Mouse (Mus musculus) adrenal gland (tissue): ENCODE results near the gene Pnrc1.
"Not testable (repeated sequence)": the region's sequence is repeated elsewhere in the genome, so short reads cannot be mapped to it uniquely, and the experiment has no call there.

Experiments used
- intact Hi-C: fragments of 180-260 bp; cut with DNase I; formaldehyde crosslinking; loops from one replicate; pipeline ENCODE4 v1.15.1; 2025
- long read RNA-seq, 2 experiments: library from polyadenylated mRNA; unstranded; transcript quantifications; one replicate each; pipeline ENCODE4 v2.0.0; 2020; ENCODE audit warnings: borderline replicate concordance in 1 of 2; ENCODE audit not compliant: insufficient replicate concordance in 1 of 2

The Pnrc1 gene
- long read RNA-seq, experiment 1, transcript Pnrc1-201 (2 exons, 1,648 nt): major isoform, 99 of 113 reads
- long read RNA-seq, experiment 1, transcript Pnrc1-202 (2 exons, 665 nt): minor isoform, 9 of 113 reads
- long read RNA-seq, experiment 1, partial matches to known transcripts: 0 of 113 reads
- long read RNA-seq, experiment 1, other reads (novel, unspliced or antisense): 5 of 113 reads
- long read RNA-seq, experiment 2, transcript Pnrc1-202 (2 exons, 665 nt): minor isoform, 19 of 145 reads
- long read RNA-seq, experiment 2, transcript Pnrc1-201 (2 exons, 1,648 nt): major isoform, 119 of 145 reads
- long read RNA-seq, experiment 2, partial matches to known transcripts: 3 of 145 reads
- long read RNA-seq, experiment 2, other reads (novel, unspliced or antisense): 4 of 145 reads

DNA sequence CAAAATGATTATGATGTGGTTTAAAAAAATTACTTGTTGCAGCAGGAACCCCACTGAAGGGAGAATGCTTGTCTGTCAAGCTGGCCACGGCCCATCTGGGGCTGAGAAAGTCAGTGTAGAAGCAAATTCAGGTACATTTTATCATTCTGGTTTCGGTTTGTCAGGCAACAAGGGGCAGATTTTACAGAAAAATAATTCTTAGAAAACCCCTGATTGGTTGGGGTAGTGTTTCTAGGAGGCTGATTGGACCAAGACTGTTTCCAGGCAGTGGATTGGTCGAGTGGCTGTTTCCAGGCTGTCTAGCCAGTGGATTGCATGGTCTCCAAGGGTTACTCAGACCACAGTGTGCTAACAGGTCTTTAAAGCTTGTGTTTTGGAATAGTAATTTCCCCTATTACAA lies at the start of gene Pnrc1:
Gene Pnrc1, minus strand, starts transcription at position 162 of the 400 bp plus-strand sequence.
- intact Hi-C loops: loop anchor here (10.0 kb wide), 1 partner anchor 255 kb away; the partner anchor contains the start of gene Ube2j1

DNA sequence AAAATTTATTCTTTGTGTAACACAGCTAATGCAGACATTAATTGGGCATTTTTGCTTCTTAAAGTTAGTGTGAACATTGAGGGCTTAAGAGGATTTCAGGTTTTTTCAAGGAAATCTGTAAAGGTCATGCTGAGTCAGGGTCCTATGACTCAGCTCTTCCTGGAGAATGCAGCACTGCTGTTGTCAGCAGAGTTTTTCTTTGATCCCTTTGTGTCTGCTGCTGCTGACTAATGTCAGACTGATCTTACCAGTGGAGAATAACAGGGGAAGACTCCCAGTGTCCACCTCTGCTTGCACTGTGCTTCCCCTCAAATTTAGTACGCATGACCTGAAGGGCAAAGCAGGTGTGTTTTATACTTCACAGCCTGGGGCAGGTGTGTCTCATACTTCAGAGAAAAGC lies 48.0 kb upstream of the Pnrc1 start:
- intact Hi-C loops: no loop called here

DNA sequence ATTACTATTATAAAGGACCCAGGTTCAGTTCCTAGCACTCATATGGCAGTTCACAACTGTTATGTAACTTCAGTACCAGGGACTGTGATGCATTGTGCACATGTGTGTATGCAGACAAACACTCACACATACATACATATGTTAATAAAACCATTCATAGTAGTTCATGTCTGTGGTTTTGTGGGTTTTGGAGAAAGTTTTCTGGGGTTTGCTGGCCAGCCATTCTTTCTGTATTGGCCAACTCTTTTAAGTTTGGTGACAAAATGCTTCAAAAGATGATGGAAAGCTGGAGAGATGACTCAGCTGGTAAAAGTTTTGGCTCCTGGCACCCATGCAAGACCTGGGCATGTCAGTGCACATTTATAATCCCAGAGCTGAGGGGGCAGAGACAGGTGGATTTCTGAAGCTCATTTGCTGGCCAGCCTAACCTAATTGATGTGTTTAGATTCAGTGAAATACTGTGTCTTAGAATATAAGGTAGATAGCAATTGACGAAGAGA lies 43.0 kb upstream of the Pnrc1 start:
- intact Hi-C loops: no loop called here

DNA sequence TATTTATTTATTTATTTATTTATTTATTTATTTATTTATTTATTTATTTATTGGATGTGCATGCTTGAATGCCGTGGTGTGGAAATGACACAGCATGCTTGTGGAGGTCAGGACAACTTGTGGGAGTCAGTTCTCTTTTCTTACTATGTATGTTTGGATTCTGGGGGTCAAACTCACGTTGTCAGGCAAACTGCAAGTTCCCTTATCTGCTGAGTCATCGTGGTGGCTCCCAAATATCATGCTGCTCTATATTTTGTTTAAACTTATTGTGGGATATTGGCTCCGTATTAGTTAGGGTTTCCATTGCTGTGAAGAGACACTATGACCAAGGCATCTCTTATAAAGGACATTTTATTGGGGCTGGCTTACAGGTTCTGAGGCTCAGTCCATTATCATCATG lies 41.2 kb upstream of the Pnrc1 start:
- intact Hi-C loops: no loop called here

DNA sequence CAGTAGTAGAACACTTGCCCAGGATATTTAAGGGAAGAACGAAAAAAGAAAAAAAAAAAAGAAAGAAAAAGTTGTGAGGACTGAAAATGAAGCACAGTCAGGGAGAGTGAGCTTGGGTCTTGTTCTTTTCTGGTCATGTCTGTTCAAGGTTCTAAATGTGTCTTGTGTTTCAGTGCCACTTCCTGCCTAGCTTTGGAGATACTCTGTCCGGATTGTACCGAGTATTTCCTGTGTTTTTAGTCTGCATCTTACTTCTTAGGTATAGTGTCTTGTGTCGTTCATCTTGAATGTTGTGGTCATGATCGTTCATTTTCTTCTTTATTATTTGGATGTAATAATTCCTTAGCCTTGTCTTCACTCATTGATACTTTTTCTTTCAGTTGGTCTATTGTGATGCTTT lies 25.9 kb upstream of the Pnrc1 start:
- intact Hi-C loops: no loop called here

DNA sequence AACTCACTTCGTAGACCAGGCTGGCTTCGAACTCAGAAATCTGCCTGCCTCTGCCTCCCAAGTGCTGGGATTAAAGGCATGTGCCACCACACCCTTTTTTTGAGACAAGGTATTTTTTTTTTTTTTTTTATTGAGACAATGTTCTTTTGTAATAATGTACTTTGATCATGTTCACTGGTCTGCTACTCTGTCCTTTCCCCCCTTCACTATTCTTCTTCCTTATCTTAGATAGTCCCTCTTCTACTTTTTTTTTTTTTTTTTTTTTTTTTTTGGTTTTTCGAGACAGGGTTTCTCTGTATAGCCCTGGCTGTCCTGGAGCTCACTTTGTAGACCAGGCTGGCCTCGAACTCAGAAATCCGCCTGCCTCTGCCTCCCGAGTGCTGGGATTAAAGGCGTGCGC lies 24.2 kb upstream of the Pnrc1 start:
- intact Hi-C loops: not testable (repeated sequence)

DNA sequence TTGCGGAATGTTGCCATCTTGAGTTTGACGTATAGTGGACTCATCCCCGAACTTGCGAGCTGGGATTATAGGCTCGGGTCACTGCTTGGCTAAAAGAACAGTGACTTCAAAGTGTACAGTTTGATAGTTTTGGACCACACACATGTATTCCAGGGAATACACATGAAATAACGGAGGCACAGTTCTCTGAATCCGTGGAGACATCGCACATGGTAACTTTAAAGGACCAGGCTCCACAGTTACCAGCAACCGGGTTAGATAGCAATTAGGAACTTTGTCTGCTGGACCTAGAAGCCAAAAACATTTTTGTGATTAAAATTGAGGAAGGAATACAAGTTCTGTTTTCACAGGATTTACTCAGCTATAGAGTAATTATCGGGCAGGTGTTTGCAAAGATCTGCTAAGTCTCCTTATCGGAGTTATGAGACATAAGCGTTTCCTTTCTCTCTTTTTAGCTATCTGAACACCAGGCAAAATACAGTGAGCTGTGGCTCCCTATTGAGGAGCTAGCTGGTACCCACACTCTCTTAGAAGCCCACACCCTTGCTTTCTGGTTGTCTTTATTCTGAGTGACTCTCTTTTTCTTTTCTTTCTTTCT lies 21.0 kb upstream of the Pnrc1 start:
- intact Hi-C loops: no loop called here

DNA sequence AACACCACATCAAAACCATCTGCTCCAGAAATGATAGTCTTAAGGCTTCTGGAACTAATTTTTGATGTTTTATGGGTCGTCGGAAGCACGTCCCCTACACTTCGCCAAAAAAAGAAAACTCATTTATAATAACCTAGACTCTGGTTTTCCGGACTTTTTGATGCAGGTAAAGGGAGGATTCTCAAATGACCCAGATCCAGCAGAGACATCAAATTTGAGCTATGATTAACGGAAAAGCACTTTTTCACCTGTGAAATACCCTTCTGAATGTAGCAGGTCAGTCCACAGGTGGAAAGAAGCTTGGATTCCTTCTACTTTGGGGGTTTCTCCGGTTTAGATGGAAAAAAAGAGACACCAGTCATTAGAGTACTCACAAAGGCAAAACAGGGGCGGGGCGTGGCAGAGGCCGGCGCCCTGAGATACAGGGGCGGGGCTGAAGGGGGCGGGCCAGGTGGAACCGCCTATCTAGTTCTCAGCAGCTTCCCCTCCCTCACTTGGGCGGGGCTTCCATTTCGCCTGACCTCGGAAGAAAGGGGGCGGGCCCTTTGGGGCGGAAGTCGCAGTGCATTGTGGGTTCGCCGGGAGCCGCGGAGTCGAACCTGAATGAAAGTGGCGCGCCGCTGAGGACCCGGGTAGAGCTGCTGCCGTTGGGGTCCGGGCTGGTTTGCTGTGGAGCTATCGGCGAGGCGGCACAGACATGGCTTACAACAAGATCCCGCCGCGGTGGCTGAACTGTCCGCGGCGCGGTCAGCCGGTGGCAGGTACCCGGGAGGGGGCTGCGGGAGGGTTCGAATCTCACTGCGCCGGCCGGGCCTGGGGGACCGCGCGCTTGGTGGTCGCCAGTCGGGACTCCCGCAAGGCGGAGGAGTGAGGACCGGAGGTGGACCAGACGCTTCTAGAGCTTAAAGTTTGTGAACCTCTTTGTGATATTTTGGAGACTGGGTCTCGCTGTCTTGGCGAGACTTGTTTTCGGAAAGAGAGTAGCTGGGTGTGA lies 20.1 kb upstream of the Pnrc1 start, which contains the start of gene Rngtt:
Gene Rngtt, plus strand, starts transcription at position 548 of the 994 bp plus-strand sequence.
- intact Hi-C loops: no loop called here

DNA sequence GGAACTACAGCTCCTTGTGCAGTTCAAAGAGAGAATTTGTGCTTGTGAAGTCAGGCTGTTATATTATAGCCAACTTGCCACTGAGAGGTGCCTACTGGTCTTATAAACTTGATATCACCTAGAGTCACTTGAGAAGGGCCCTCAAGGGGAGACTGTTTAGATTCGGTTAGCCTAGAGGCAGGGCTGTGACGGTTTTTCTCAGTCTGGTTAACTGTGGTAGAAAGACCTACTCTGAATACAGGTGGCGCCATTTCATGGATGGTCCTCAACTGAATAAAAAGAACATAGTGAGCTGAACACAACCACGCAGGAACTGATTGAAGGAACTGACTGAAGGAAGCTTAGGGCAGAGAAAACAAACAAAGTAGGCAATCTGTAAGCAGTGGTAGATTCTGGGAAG lies 17.2 kb upstream of the Pnrc1 start:
- intact Hi-C loops: no loop called here

DNA sequence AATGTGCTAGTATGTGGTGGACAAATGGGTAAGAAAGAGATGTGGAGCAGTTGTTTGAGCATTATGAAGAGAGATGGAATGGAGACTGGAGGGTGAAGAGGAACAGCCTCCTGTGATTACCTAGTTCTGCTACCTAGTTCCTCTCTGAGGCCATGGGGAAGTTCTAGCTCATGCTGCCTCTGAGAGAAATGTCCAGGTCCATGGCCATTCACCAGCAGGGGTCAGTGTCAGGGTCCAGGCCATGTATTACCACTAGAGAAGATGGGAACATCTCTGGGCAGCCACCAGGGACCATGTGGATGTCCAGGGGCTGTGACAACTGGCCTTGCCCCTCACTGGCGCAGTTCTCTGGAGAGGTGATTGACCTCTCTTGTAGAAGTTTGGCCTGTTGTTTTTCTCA lies 13.1 kb upstream of the Pnrc1 start:
- intact Hi-C loops: no loop called here

DNA sequence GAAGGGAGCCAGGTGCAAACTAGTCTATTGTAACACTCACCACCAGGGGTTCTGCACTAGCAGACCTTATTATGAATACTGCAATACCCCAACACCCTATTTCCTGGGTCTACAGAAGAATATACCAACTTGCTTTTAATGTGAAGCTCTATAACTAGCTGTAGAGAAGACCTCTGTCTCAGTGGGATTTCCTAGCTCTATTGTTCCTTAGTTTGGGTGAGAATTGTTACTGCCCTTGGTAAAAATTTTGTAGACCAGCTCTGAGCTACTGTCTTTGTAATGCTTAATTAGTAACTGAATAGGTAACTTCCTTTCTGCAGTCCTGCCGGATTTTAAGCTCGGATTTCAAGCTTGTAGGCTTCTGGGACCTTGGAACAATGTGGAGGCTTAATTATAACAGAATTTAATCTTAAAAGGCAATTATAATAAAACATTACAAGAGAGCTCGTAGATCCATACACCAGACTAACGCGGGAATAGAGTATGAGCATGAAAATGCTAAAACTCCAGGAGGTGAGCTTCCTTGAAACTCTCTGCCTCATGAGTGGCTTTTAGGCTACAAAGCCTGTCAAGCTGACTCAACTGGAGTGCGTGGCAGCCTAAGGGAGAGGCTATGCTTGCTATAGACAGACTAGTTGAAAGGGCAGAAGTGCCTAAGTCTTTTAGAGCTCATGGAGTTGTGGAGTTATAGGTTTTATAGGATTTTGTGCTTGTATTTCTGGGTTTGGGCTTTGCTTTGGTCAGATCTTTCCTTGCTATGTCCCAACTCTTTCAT lies 11.1 kb upstream of the Pnrc1 start:
- intact Hi-C loops: not testable (repeated sequence)

DNA sequence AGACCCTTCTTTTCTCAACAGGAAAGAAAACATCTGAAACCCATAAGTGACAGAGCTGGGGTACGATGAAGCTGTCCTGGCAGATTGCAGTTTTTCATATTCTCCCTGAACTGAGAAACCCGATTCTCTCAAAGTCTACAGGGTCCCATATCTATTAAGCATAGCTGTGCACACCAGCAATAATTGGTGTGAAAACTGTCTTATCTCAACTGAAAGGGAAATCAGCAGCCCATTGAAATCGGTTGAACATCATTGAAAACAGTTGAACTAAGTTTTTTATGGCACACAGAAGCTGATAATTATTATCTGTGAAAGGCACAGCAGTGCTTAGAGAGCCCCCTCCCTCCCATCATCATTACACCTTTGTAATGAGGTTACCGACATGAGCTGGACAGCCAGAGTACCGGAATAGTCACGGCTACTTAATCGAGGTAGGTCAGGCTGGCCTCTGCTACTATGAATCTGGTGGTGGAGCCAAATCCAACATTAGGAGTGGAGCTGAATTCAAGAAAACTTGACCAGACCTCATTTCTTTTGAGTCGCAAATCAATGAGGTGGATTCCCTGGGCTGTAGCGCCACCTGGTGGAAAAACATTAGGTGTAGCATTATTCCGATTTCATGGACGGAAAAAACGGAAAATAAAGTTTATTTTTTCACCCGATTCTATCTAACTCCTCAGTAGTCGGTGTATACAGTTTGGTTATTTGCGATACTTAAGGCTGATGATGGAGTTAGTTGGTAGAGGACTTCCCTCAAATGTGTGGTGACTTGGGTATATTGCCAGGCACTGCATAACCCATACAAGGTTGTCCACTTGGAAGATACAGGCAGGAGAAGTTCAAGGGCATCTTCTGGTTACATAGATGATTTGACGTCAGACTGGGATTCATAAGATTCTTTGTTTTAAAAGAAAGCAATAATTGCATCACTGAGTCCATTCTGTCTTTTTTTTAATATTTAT lies 2.7 kb upstream of the Pnrc1 start:
- intact Hi-C loops: loop anchor here (2.0 to 10.0 kb wide), 4 partner anchors 86 to 258 kb away; partner anchors contain the start of gene Ube2j1

DNA sequence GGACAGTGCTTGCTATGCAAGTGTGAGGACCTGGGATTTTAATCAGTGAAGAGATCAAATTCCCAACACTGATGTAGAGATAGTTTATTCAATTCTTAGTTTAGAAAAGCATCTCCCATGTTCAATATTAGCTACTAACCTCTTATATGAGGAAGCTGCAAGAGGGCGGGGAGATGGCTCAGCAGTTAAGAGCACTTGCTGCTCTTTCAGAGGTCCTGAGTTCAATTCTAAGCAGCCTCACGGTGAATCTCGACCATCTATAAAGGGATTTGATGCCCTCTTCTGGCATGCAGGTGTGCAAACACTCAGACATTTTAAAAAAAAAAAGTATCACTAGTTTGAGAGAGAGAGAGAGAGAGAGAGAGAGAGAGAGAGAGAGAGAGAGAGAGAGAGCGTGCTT lies 915 bp upstream of the Pnrc1 start:
- intact Hi-C loops: loop anchor here (10.0 kb wide), 1 partner anchor 256 kb away; the partner anchor contains the start of gene Ube2j1

DNA sequence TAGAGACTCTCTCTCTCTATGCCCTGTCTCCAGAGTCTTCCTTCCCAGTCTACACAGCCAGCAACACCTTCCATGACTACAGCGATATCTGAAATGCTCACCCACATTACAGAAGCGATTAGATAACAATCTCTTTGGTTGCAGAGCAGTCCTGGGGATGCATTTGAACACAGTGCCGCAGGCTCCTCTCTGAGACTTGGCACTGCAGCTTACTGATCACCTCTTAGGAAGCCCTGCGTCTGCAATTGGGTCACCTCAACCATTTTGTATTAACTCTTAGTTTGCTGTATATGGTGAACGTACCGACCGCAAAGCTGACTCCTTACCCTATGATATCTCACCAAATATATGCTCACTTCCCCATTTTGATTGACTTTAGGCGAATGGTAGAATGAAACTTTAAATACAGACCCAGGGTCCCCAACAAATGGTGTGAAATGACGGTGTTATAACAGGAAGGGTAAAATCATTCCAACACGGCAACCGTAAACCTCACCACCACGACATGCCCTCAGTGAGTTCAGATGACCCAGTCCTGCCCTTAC lies 785 bp downstream of the Pnrc1 start:
- intact Hi-C loops: loop anchor here (5.0 kb wide), 1 partner anchor 42 kb away; no protein-coding TSS in a partner anchor

DNA sequence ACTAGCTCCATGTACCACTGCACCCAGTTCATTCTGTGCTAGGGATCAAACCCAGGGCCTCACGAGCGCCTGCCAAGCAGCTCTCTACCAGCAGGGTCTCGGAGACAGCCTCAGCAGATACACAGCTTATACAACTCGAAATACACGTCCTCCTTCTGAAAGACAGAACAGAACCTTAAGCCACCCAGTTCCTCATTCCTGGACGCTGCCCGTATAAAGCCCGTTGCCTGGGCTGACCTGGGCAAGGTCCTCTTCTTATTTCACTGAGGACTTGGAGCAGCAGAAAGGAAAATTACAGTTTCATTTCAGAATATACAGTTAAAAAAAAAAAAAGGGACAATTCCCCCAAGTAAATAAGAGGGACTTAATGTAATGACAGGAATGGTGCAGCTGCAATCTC lies 4.5 kb downstream of the Pnrc1 start:
- intact Hi-C loops: loop anchor here (5.0 kb wide), 1 partner anchor 38 kb away; no protein-coding TSS in a partner anchor

DNA sequence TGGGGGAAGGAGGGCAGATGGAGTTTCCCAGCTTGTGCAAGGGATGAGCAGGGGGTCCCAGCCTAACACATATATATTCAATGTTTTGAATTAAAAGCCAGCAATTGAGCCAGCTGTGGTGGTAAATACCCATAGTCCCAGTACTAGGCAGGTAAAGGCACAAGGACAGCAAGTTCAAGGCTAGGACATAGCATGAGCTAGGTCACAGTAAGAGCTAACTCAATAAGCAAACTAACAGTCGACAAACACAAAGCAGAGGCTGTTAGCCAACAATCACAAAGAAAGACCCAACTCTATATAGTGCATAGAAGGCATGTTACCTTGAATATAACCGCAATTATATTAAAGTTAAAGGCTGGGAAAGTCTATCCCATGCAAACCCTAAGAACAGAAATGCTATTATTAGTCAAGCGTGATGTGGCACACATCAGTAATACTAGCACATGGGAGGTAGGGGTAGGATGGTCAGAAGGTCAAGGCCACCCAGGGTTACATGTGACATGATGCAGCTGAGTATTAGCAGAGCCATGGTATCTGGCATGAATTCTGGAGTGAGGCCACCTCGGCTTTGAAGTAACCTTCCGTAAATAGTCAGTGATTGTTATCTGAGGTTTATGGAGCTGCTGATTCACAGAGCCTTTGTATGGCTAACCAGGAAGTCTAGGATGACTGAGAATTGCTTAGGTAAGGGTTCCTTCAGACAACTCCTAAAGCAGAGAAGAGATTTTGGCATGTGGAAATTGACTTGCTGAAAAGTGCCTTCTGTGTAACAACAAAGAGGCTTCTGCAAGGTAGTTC lies 5.7 kb downstream of the Pnrc1 start:
- intact Hi-C loops: no loop called here

DNA sequence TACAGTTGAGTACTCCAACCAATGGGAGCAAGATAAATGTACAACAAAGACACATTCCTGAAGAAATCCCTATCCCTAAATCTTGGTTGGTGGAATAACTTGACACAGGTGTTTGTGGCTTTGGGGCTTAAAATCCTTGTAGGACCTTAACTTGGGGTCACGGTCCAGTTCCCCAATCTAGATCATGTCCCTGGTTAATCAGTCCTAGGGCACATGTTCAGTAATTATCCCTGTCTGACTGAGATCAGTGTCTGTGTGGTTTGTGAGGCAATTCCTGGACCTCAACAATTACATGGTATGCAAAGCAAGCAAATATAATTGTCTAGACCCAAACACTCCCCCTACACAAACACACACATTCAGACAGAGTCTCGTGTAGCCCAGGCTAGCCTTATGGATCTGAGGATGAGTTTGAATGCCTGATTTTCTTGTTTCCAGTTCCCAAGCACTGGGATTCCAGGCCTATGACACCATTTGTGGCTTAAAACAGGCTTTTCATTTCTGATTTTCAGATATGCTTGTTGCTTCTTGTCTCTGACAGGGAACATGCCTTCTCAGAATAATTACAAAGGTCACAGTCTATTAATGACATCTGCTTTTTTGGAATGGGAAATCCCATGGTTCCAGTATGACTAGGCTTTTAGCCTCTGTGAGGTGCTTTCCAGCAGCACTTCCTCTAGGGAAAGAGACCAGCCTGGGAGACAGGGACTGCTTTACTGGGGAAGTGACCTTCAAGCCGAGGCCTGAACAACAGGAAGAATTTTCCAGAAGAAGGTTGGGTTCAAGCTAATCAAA lies 7.9 kb downstream of the Pnrc1 start:
- intact Hi-C loops: no loop called here
